Mouse (Mus musculus): ENCODE data around the gene 5830473C10Rik.

DNA sequence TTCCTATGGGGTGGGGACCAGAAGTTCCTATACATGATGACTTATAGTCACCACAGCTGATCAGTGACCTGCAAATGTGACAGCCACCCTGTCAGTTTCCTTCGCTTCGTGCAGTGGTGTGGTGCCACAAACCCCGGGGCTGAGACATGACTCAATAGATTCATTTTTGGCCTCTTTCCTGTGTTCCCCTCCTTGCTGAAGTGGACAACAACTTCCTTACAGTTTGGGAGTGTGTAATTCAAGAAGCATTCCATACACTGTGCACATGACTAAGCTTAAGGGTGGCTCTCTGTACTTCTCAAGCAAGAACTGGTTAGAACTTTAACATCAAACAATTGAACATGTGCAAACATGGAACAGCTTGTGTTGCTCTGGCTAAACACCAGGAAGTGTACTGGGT, 50.5 kb downstream of the 5830473C10Rik start:
- TF ChIP-seq CTCF (IDR thresholded peaks at IDR 0.05; ENCODE audit: insufficient read depth, low read depth, low read length) (no peak), POLR2A (IDR thresholded peaks at IDR 0.05; ENCODE audit: insufficient read depth, low read depth, low read length) (no peak)

Data from olfactory bulb, adult 2 months (tissue).